Mouse (Mus musculus) c-Kit-negative CD71-positive TER-119-positive erythroid progenitor cells, embryonic 14.5 days (primary cell): ENCODE results near the gene Pkd2.
"Not testable (repeated sequence)": the region's sequence is repeated elsewhere in the genome, so short reads cannot be mapped to it uniquely, and the experiment has no call there.

ENCODE experiments used
- DNase-seq: peaks from one replicate; pipeline ENCODE4 v3.0.0-alpha.2; 2013; ENCODE audit warnings: low read depth, low spot score

The Pkd2 gene

DNA sequence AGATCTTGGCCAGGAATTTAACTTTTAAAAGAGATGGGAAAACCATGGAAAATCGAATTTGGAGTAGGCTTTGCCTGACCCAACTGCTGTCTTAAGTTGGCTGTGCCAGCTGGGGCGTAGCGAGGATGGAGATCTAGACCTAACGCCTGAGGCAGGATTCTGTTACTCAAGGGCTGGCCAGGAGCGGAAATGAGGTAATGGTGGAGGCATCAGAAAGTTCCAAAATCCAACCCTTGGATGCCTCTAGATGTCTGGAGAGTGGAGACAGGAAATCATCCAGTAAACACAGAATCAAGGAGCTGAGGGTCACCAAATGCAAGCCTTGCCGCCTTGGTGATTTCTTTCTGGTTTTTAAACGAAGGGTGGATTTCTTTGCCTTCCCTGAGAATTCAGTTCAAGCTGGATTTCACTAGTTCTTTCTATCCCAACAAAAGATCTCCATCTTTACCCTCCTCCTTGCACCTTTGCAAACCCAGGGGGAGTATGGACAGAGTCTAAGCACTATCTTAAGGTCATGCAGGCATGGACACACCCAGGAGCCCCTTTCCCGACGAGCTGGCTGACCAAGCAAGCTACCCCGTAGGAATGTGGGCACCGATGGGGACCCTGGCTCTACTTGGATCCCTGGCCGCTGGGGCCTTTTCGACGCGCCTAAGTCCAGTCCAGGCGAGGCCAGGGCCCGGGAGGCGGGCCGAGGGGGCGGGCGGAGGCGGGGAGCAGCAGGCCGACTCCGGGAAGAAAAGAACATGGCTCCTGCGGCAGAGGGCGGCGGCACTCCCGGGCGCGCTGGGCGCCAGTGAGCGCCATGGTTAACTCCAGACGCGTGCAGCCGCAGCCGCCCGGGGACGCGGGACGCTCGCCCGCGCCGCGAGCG, at the start of gene Pkd2:
Pkd2 (plus strand) TSS at position 619 of the 874 bp plus-strand sequence.
- no peak for DNase-seq

DNA sequence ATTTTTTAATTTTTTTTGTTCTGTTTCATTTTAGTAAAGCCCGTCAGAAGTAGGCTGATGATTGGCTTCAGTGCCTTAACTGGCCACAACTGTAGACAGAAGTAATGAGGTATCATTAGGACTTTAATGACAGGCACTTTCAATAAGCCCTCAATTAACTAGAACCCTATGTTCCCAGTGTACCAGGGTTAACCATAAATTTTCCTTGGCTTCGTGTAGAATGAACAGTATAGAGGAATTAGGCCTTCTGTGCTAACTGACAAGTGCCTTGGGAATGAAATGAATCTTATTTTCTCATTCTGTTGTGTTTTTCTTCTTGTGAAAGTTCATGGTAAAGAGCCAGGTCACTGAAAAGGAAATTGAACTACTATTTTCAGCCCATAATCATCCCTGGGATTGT, 43.3 kb upstream of the Pkd2 start:
- DNase-seq, result no peak

DNA sequence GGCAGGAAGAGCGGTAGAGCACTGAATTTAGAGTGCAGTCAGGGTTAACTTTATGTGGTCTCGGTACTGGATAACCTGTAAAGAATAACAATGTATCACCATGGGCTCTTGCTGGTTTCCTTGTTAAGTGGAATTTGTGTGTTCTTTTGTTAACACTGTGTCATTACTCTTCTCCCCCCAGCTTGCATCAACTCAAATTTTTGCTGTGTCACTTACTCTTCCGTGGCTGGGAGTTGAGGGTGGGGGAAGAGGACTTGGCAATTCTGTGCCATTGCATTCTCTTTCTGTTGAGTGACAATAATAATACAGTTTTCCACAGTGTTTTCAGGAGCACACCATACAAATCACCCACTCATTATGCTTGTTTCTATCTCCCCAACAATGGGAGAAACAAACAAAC, 42.2 kb upstream of the Pkd2 start:
- no peak for DNase-seq

DNA sequence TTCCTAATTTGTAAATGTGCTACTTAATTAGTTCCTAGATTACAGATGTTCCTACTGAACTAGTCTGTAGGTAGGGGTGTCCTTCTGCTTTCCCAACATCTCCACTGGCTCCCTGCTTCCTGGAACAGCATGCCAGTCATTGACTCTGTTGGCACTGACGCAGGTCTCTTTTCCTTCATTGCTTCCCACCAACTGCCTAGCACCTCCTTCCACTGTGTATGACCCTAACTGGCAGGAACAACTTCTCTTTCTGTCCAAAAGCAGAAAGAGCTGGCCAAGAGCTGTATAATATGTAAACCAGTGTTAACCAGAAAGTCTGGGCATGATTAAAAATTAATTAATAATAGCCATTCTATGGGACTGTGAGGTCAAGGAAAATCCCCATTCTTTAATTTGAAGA, 41.5 kb upstream of the Pkd2 start:
- no peak for DNase-seq

DNA sequence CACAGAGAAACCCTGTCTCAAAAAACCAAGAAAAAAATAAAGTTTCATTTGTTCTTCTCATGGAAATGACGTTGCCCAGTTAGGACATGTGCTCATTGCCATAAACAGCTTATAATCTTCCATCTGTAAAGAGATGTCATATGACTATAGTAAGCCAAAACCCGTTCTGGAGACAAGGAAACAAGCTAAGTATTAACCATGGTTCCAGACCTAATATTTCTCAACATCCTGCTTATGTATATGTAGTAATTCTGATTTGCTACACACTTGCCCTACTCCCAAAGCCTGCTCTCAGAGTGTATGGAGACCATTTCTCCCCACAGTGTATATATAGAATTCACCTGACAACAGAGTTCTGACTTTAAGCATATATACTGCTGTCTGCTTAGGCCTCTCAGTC, 37.2 kb upstream of the Pkd2 start:
- no peak for DNase-seq

- no peak for DNase-seq
Measured at GRCm38 (mm10) chr5:104423861-104424260, 35.4 kb upstream of the Pkd2 start.

- DNase-seq, result no peak
Measured at GRCm38 (mm10) chr5:104425949-104426348, 33.3 kb upstream of the Pkd2 start.

DNA sequence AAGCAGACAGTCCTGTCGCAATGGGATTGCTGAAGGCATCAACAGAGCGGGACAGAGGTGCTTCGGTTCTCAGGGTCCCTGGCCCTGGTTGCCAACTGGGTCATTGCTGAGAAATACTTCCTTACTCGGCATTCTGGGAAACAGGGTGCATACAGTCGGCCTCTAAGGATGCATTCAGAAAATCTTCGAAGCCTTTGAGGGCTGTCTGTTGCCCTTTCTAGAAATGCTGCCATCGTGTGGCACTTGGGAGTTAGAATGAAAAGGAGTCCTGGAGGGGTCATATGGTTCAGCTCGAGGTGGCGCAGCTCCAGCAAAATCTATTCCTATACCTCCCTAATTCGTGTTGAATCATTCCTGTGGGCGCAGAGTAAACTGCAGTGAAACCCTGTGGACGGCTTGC, 26.4 kb upstream of the Pkd2 start:
- no peak for DNase-seq

- DNase-seq, result no peak
Measured at GRCm38 (mm10) chr5:104433968-104434565, 25.2 kb upstream of the Pkd2 start.

DNA sequence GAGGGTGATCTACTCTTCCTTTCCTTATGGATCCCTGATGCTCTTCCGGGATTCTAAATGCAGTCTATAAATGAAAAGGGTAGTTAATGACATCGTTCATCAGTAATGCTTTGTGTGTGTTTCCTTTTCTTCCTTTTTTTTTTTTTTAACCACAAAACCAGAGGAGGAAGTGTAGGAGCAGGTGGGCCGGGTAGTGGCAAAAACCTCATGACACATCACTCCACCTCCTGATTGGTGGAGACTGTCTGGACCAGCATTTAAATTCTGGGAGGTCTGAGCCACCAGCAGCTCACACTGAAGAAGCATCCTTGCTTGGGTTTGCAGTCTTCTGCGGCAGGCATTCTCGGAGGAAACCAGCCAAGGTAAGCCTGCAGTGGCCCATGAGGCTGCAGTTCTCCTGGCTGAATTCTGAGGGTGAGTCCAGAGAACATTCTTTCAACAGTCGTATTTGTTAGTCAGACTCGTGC, 24.4 kb upstream of the Pkd2 start, which contains the start of gene Spp1:
Spp1 (plus strand) TSS at position 284 of the 467 bp plus-strand sequence.
- DNase-seq, result no peak

GRCm38 (mm10) chr5:104436406-104437076, 22.7 kb upstream of the Pkd2 start:
- no peak for DNase-seq

DNA sequence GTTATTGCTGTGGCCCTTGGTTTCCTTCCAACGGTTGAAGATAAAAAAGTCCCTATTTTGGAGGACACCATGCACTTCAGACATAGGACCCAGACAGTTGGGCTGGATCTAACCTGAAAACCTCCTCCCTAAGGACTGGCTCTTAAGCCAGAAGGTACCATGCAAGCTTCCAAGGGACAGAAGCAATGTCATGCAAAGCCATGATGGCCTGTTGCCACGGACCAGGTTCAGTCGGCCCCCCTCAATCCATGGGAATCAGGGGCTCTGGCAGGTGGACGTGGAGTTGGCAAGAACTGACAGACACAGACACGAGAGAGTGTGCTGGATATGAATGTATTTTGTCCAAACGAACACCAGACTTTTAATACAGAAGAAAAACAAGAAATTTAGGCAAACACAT, 16.9 kb upstream of the Pkd2 start:
- no peak for DNase-seq

GRCm38 (mm10) chr5:104442850-104443249, 16.4 kb upstream of the Pkd2 start:
- DNase-seq, result no peak

GRCm38 (mm10) chr5:104446156-104446555, 13.1 kb upstream of the Pkd2 start:
- no peak for DNase-seq

DNA sequence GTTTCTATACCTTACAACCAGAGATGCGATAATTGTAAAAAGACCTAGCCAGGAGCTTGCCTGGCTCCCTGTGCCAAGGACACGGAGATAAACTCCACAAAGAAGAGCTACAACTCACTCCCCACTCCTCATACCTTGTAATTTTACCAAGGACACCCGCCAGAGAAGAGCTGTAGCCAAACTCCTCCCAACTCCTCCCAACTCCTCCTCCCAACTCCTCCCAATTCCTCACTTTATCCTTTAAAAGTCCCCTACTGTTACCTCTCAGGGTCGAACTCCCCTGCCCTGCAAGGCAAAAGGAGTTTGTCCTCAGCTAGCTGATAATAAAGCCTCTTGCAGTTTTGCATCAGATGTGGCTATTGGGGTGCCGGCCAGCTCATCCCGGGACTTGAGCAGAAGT, 10.9 kb upstream of the Pkd2 start:
- not testable (repeated sequence) for DNase-seq

DNA sequence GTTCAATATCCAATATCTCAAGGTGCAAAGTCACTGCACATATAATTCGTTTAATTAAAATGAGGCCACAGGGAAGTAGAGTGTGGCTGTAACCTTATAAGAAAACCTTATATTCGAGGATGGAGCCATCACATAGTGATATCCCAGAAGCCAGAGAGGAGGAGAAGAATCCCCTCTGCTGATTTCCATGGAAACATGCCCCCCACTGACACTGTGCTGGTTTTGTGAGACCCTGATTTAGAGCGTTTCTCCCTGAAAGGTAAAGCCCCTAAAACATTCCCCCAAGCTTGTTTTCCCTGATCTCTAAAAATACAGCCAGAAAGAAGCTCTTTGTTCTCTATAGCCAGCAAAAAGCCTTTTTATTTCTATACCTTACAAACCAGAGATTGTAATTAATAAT, 9.8 kb upstream of the Pkd2 start:
- DNase-seq, result no peak

GRCm38 (mm10) chr5:104453075-104453474, 6.2 kb upstream of the Pkd2 start:
- no peak for DNase-seq

DNA sequence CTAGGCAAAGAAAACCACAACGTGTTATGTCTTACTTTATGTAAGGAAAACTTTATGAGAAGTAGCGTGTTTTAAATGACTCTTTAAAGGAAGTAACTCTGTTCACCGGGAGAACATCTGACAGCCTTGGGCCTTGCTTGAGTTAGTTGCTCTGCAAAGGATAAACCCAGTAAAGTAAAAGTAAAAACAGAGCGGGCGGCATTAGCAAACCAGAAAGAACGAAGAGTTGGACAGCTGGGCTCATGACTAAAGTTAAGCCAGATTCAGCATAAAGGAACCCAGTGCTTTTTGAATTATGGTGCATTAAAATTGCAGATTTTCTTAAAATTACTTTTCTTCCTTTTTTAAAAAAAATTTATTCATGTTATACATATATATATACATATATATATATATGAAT, 4.7 kb upstream of the Pkd2 start:
- DNase-seq, result no peak

DNA sequence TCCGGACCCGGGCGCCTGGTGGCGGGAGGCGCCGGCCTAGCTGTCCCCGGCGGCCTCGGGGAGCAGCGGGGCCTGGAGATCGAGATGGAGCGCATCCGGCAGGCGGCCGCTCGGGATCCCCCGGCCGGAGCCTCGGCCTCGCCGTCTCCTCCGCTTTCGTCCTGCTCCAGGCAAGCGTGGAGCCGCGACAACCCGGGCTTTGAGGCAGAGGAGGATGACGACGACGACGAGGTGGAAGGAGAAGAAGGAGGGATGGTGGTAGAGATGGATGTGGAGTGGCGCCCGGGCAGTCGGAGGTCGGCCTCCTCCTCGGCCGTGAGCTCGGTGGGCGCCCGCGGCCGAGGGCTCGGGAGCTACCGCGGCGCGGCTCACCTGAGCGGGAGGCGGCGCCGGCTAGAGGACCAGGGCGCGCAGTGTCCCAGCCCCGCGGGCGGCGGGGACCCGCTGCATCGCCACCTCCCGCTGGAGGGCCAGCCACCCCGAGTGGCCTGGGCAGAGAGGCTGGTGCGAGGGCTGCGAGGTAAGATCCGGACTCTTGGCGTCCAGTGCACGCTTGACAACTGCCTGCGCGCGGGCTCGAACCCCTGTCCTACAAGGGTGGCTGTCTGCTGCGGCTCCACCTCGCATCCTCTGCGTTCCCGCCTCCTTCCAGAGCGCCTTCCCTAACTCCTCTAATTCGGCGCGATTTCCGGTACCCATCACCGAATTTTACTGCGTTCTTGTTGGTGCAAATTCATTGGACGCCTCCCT, 631 bp downstream of the Pkd2 start:
- no peak for DNase-seq

DNA sequence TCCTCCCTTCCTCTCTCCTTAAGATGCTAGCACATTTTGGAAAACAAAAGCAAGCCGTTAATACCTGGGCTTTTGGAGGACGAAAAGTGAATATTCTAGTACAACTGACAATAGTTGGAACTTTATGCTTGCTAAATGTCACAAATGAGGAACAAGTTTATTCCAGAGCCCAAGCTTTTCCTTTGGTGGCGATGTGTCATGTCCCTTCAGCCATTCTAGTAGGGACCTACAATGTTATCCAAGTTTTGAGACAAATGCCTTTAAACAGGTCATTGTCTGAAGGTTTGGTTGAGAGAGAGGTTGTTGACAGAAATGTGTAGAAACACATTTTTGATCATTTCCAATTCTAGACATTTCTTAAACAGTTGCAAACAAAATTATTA, 1.2 kb downstream of the Pkd2 start:
- no peak for DNase-seq

GRCm38 (mm10) chr5:104460856-104461255, 1.6 kb downstream of the Pkd2 start:
- no peak for DNase-seq

GRCm38 (mm10) chr5:104465279-104465678, 6.0 kb downstream of the Pkd2 start:
- no peak for DNase-seq
